Mouse (Mus musculus) C2C12 (cell line): ENCODE measurements around the gene Lmntd1.

ENCODE experiments used
- CEBPB ChIP-seq: IDR thresholded peaks from one replicate; pipeline ENCODE4 v1.6.1; 2011; ENCODE audit warnings: low read depth, mild to moderate bottlenecking, control low read depth, moderate library complexity
- CTCF ChIP-seq: IDR thresholded peaks from one replicate; pipeline ENCODE4 v1.5.1; 2011; ENCODE audit not compliant: control insufficient read depth, insufficient read depth, insufficient read length
- FOSL1 ChIP-seq: IDR thresholded peaks from one replicate; pipeline ENCODE4 v1.8.0; 2011; ENCODE audit warnings: mild to moderate bottlenecking, low read length; ENCODE audit not compliant: poor library complexity, insufficient read depth, severe bottlenecking
- MAX ChIP-seq: IDR thresholded peaks from one replicate; pipeline ENCODE4 v1.6.1; 2011; ENCODE audit warnings: mild to moderate bottlenecking, control low read depth
- MYOD1 ChIP-seq: IDR thresholded peaks from one replicate; pipeline ENCODE4 v1.6.1; 2011; ENCODE audit warnings: low read depth; ENCODE audit not compliant: control insufficient read depth, insufficient read length
- MYOG ChIP-seq: IDR thresholded peaks from one replicate; pipeline ENCODE4 v1.6.1; 2011; ENCODE audit not compliant: control insufficient read depth, insufficient read length; ENCODE audit errors: extremely low read depth
- USF1 ChIP-seq: IDR thresholded peaks from one replicate; pipeline ENCODE4 v1.6.1; 2011; ENCODE audit warnings: low read depth, mild to moderate bottlenecking, control low read depth, moderate library complexity

DNA sequence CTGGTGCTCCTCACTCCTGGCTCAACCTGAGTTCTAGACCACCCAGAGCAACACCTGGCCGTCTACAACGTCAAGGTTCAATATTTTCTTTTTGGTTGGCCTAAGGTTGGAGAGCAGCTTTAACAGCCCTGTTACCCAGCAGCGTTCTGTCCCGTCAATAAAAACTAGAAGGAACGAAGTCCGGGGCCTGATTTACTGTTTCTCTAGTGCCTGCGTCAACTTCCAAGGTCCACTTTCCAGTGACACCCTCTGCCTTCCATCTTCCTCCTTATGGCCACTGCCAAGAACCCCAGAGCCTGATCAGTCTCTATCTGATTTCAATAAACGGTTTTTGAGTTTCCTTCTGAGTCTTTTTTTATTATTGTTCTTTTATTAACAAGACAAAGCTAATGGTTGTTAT is 267.8 kb downstream of the Lmntd1 start:
- no peak for TF ChIP-seq MAX
- TF ChIP-seq CTCF: no peak
- no peak for TF ChIP-seq USF1
- TF ChIP-seq MYOG: no peak
- TF ChIP-seq CEBPB: no peak
- TF ChIP-seq MYOD1: no peak
- TF ChIP-seq FOSL1: no peak
